20 mouse cellular contexts compared by ENCODE assay signal in genomic region chr14:8132789-8133188, GRCm38 (mm10). TPM values are rescaled to one million over a fixed set of nuclear protein-coding genes. Genes with fewer than 3 reads are reported as not detected.
DNase-seq lines count a peak whose midpoint lies in the region; ATAC-seq and TF ChIP-seq lines count a peak whose summit lies in the region.
"Had no signal": no experiment of that assay in that cellular context is flagged by ENCODE, and none has a peak within 500 bp of the region (broad histone marks: within the 10 kb centered on the region; RNA-seq: fewer than 3 reads in every experiment).

No protein-coding gene starts in this region.

- no peak overlapping the region for H3K4me3 ChIP-seq in left cerebral cortex, adult 2 months
- no peak overlapping the region for H3K4me3 ChIP-seq in cerebellum, adult 2 months (replicated peaks; ENCODE audit: insufficient read depth, low read depth, low read length)
- H3K4me3 ChIP-seq: heart, embryonic 10.5 days; hindbrain, embryonic 15.5 days; limb, embryonic 15.5 days; neural tube, embryonic 12.5 days had no signal

- no peak for TF ChIP-seq CTCF in left cerebral cortex, adult 2 months (IDR thresholded peaks at IDR 0.05)
- no peak for TF ChIP-seq CTCF in cerebellum, adult 2 months (IDR thresholded peaks at IDR 0.05; ENCODE audit: borderline replicate concordance, insufficient read depth, low read depth, low read length)

- TF ChIP-seq POLR2A in cerebellum, adult 2 months (IDR thresholded peaks at IDR 0.05; ENCODE audit: borderline replicate concordance, insufficient read depth, low read length): no peak

- no peak overlapping the region for H3K27ac ChIP-seq in left cerebral cortex, adult 2 months
- H3K27ac ChIP-seq in cerebellum, adult 2 months (ENCODE audit: insufficient read depth, low read length): no peak overlapping the region
- H3K27ac ChIP-seq: heart, embryonic 10.5 days; hindbrain, embryonic 15.5 days; limb, embryonic 15.5 days; neural tube, embryonic 12.5 days had no signal

- no peaks in the 10 kb centered on the region for H3K27me3 ChIP-seq in cerebellum, adult 2 months (ENCODE audit: control insufficient read depth, insufficient read depth, low read length)
- H3K27me3 ChIP-seq: hindbrain, embryonic 15.5 days; limb, embryonic 15.5 days; neural tube, embryonic 12.5 days had no signal

- DNase-seq in left cerebral cortex, adult 18-20 months (ENCODE audit: low spot score in 2 of 2): peak; percentile 17 to 18
- DNase-seq in left cerebral cortex, adult 2 months (ENCODE audit: extremely low spot score in 1 of 2, low spot score in 2 of 2): no peak
- peak; percentile 30 to 47 for DNase-seq in spleen, postnatal 36 days (ENCODE audit: low spot score in 2 of 2)
- DNase-seq in spleen, adult 12 weeks (ENCODE audit: low spot score): no peak
- no peak for DNase-seq in kidney, postnatal 10 days
- DNase-seq in urinary bladder, postnatal 36 days (ENCODE audit: low spot score in 2 of 2): no peak
- DNase-seq in cerebellum, adult 2 months: no peak
- DNase-seq: adrenal gland, postnatal 36 days; cerebellum, postnatal 14 days; gastrocnemius, postnatal 25 days; heart, postnatal 10 days; kidney, adult 18-20 months; kidney, postnatal 36 days; right cerebral cortex, postnatal 14 days; thymus, postnatal 4 days had no signal

- ATAC-seq in megakaryocyte, adult 5-6 weeks (ENCODE audit: poor library complexity, severe bottlenecking): peak; percentile 97

- peaks cover 26% of the 10 kb centered on the region for H3K4me1 ChIP-seq in cerebellum, adult 2 months (ENCODE audit: control insufficient read depth, insufficient read depth, low read length)
- H3K4me1 ChIP-seq: neural tube, embryonic 12.5 days had no signal

- WGBS in cerebellum, adult 2 months: 80% methylated on average over 8 of the region's 8 CpGs

- intact Hi-C loops in left cerebral cortex, adult 2 months (cut with DNase I): no loop called here

RNA-seq across cellular contexts. Expression of gene Pxk, which starts 34.8 kb away (rescaled TPM):
- total RNA-seq in left cerebral cortex, adult 18-20 months (2021): 10 to 100 TPM; 36.7 to 37.9 TPM
- 10 to 100 TPM; 34.5 to 36.6 TPM for total RNA-seq in left cerebral cortex, adult 2 months (2021)
- total RNA-seq in megakaryocyte, adult 5-6 weeks (2015): 41.9 and 47.3 TPM in 2 replicates
- 28.0 and 37.9 TPM in 2 replicates for total RNA-seq in megakaryocyte, adult 5-6 weeks (2017)
- polyA plus RNA-seq in cerebellum, adult 2 months (2012; rRNA removed): 66.7 and 67.7 TPM in 2 replicates

RNA-seq across cellular contexts. Expression of gene Pdhb, which starts 40.0 kb away (rescaled TPM):
- total RNA-seq in left cerebral cortex, adult 18-20 months (2021): 100 to 1,000 TPM; 156 to 161 TPM
- total RNA-seq in left cerebral cortex, adult 2 months (2021): 100 to 1,000 TPM; 159 to 168 TPM
- 72.7 and 76.3 TPM in 2 replicates for total RNA-seq in megakaryocyte, adult 5-6 weeks (2015)
- total RNA-seq in megakaryocyte, adult 5-6 weeks (2017): 101 and 115 TPM in 2 replicates
- polyA plus RNA-seq in cerebellum, adult 2 months (2012; rRNA removed): 275 and 279 TPM in 2 replicates

RNA-seq across cellular contexts. Expression of gene Rpp14, which starts 52.6 kb away (rescaled TPM):
- total RNA-seq in left cerebral cortex, adult 18-20 months (2021): 10 to 100 TPM; 28.1 to 28.9 TPM
- 10 to 100 TPM; 32.7 to 40.2 TPM for total RNA-seq in left cerebral cortex, adult 2 months (2021)
- total RNA-seq in megakaryocyte, adult 5-6 weeks (2015): 14.7 and 14.9 TPM in 2 replicates
- total RNA-seq in megakaryocyte, adult 5-6 weeks (2017): 12.4 and 13.8 TPM in 2 replicates
- 27.5 and 36.2 TPM in 2 replicates for polyA plus RNA-seq in cerebellum, adult 2 months (2012; rRNA removed)

Comparison
In these comparisons a context has a peak if more than half of its experiments do, and no peak if none do; other contexts are left out.
1. DNase-seq: peak in left cerebral cortex, adult 18-20 months (2 of 2) and spleen, postnatal 36 days (2 of 2); none in left cerebral cortex, adult 2 months (0 of 2), spleen, adult 12 weeks (single experiment), kidney, postnatal 10 days (single experiment), urinary bladder, postnatal 36 days (0 of 2) and cerebellum, adult 2 months (0 of 2).